Mouse (Mus musculus) kidney, adult 11 months (tissue): ENCODE measurements around the gene Adgrg6.

Experiments used
- DNase-seq: peaks from one replicate; pipeline ENCODE4 v3.0.0; 2022

Gene Adgrg6

GRCm38 (mm10) chr10:14365065-14365589, 180.3 kb downstream of the Adgrg6 start:
- no peak for DNase-seq

GRCm38 (mm10) chr10:14363226-14363625, 182.2 kb downstream of the Adgrg6 start:
- no peak for DNase-seq

- no peak for DNase-seq
These were observed 187.2 kb downstream of the Adgrg6 start for GRCm38 (mm10) chr10:14358271-14358670.
